ENCODE assay signal across 25 mouse cellular contexts in the genomic region with DNA sequence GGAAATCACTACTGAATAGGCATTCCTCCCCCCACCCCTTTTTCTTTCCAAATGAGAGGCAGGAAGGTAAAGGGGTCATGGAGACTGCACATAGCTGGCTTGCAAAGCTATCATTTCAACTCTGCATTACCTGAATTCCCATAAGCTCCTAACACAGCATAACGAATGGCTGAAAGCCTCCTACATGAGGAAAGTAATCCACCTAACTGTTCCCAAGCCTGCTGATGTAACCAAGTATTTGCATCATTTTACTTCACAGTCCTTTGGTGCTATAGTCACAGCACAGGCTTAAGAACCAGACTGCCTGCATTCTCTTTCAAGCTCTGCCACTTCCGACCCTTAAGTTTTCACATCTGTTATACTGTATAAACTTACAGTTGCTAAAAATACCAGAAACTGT. TPM values are rescaled to one million over a fixed set of nuclear protein-coding genes. Genes with fewer than 3 reads are reported as not detected.
DNase-seq lines count a peak whose midpoint lies in the region; ATAC-seq lines count a peak whose summit lies in the region.
"Had no signal": no experiment of that assay in that cellular context is flagged by ENCODE, and none has a peak within 500 bp of the region (broad histone marks: within the 10 kb centered on the region; RNA-seq: fewer than 3 reads in every experiment).

No protein-coding gene starts in this region.

- ATAC-seq in embryonic facial prominence, embryonic 14.5 days (ENCODE audit: low read depth) = peak; percentile 94
- no peak for ATAC-seq in midbrain, embryonic 11.5 days (ENCODE audit: low FRiP score)
- ATAC-seq in midbrain, embryonic 16.5 days = no peak
- ATAC-seq in limb, embryonic 13.5 days (ENCODE audit: low FRiP score, low read depth) = peak; percentile 24; the same call in 1 of the 2 replicates
- ATAC-seq: activated CD4-positive, CD25-positive, alpha-beta regulatory T cell, adult 4 months; CD4-positive, CD25-positive, alpha-beta regulatory T cell, adult 4 months; forebrain, embryonic 13.5 days; forebrain, embryonic 15.5 days; Patski had no signal

- 46% methylated on average over 2 of the region's 2 CpGs for WGBS in embryonic facial prominence, embryonic 14.5 days
- 67% methylated on average over 2 of the region's 2 CpGs for WGBS in embryonic facial prominence, embryonic 10.5 days
- WGBS in midbrain, embryonic 11.5 days = 71% methylated on average over 2 of the region's 2 CpGs
- WGBS in midbrain, embryonic 16.5 days = 62% methylated on average over 2 of the region's 2 CpGs
- WGBS in limb, embryonic 13.5 days = 53% methylated on average over 2 of the region's 2 CpGs

- H3K4me2 ChIP-seq in embryonic facial prominence, embryonic 14.5 days (ENCODE audit: low read depth, low read length) = no peak overlapping the region
- H3K4me2 ChIP-seq in midbrain, embryonic 11.5 days = no peak overlapping the region
- H3K4me2 ChIP-seq in midbrain, embryonic 16.5 days (ENCODE audit: low read length) = no peak overlapping the region
- no peak overlapping the region for H3K4me2 ChIP-seq in limb, embryonic 13.5 days (replicated peaks)
- H3K4me2 ChIP-seq: embryonic facial prominence, embryonic 12.5 days; forebrain, embryonic 13.5 days; forebrain, embryonic 15.5 days had no signal

- DNase-seq in embryonic facial prominence, embryonic 14.5 days (ENCODE audit: low spot score) = peak; percentile 57
- DNase-seq in embryonic facial prominence, embryonic 10.5 days (ENCODE audit: low spot score) = no peak
- DNase-seq in midbrain, embryonic 11.5 days (ENCODE audit: low spot score, missing footprints) = peak; percentile 59
- DNase-seq in embryo, embryonic 10 days (ENCODE audit: low spot score) = no peak
- DNase-seq in right cerebral cortex, postnatal 4 days = no peak
- DNase-seq: adrenal gland, adult 8-10 months; adrenal gland, postnatal 14 days; adrenal gland, postnatal 36 days; B cell, adult 2 months; cerebellum, adult 11-12 months; cerebellum, adult 2 months; cerebellum, adult 9-10 months; cerebellum, postnatal 10 days; cerebellum, postnatal 25 days; embryo, embryonic 11 days had no signal

- H3K36me3 ChIP-seq in embryonic facial prominence, embryonic 14.5 days (ENCODE audit: control insufficient read depth, insufficient read depth, low read length) = no peaks in the 10 kb centered on the region
- H3K36me3 ChIP-seq in embryonic facial prominence, embryonic 10.5 days (replicated peaks) = no peaks in the 10 kb centered on the region
- no peaks in the 10 kb centered on the region for H3K36me3 ChIP-seq in midbrain, embryonic 11.5 days (ENCODE audit: control insufficient read depth, insufficient read depth, low read length)
- no peaks in the 10 kb centered on the region for H3K36me3 ChIP-seq in midbrain, embryonic 16.5 days (ENCODE audit: control insufficient read depth, insufficient read depth, low read length)
- H3K36me3 ChIP-seq in limb, embryonic 13.5 days = no peaks in the 10 kb centered on the region
- H3K36me3 ChIP-seq: embryonic facial prominence, embryonic 12.5 days; forebrain, embryonic 15.5 days; G1E had no signal

- no peaks in the 10 kb centered on the region for H3K4me1 ChIP-seq in embryonic facial prominence, embryonic 14.5 days (ENCODE audit: control insufficient read depth, insufficient read depth, low read length)
- no peaks in the 10 kb centered on the region for H3K4me1 ChIP-seq in embryonic facial prominence, embryonic 10.5 days
- H3K4me1 ChIP-seq in midbrain, embryonic 11.5 days (ENCODE audit: control insufficient read depth, insufficient read depth, low read length) = no peaks in the 10 kb centered on the region
- H3K4me1 ChIP-seq in midbrain, embryonic 16.5 days (ENCODE audit: control insufficient read depth, insufficient read depth, low read length) = no peaks in the 10 kb centered on the region
- no peaks in the 10 kb centered on the region for H3K4me1 ChIP-seq in limb, embryonic 13.5 days
- H3K4me1 ChIP-seq: embryonic facial prominence, embryonic 12.5 days; forebrain, embryonic 13.5 days; forebrain, embryonic 15.5 days had no signal

- H3K27ac ChIP-seq in embryonic facial prominence, embryonic 14.5 days (replicated peaks; ENCODE audit: low read depth, low read length) = no peak overlapping the region
- H3K27ac ChIP-seq in embryonic facial prominence, embryonic 10.5 days (replicated peaks) = no peak overlapping the region
- no peak overlapping the region for H3K27ac ChIP-seq in midbrain, embryonic 11.5 days (ENCODE audit: low read depth, low read length)
- H3K27ac ChIP-seq in midbrain, embryonic 16.5 days (ENCODE audit: low read length) = no peak overlapping the region
- no peak overlapping the region for H3K27ac ChIP-seq in limb, embryonic 13.5 days
- H3K27ac ChIP-seq: embryonic facial prominence, embryonic 12.5 days; forebrain, embryonic 13.5 days; forebrain, embryonic 15.5 days had no signal

- no peak overlapping the region for H3K9ac ChIP-seq in embryonic facial prominence, embryonic 14.5 days (ENCODE audit: low read depth, low read length)
- no peak overlapping the region for H3K9ac ChIP-seq in midbrain, embryonic 11.5 days (ENCODE audit: low read length)
- no peak overlapping the region for H3K9ac ChIP-seq in midbrain, embryonic 16.5 days (ENCODE audit: low read depth, low read length)
- H3K9ac ChIP-seq in limb, embryonic 13.5 days = no peak overlapping the region
- H3K9ac ChIP-seq: embryonic facial prominence, embryonic 12.5 days; forebrain, embryonic 13.5 days; forebrain, embryonic 15.5 days had no signal

- no peaks in the 10 kb centered on the region for H3K27me3 ChIP-seq in embryonic facial prominence, embryonic 14.5 days (replicated peaks; ENCODE audit: control insufficient read depth, insufficient read depth, low read length)
- H3K27me3 ChIP-seq in embryonic facial prominence, embryonic 10.5 days (replicated peaks; ENCODE audit: low read depth, poor library complexity, severe bottlenecking) = no peaks in the 10 kb centered on the region
- no peaks in the 10 kb centered on the region for H3K27me3 ChIP-seq in midbrain, embryonic 11.5 days (ENCODE audit: control insufficient read depth, insufficient read depth, low read length)
- no peaks in the 10 kb centered on the region for H3K27me3 ChIP-seq in midbrain, embryonic 16.5 days (ENCODE audit: control insufficient read depth, insufficient read depth, low read depth, low read length)
- no peaks in the 10 kb centered on the region for H3K27me3 ChIP-seq in limb, embryonic 13.5 days
- H3K27me3 ChIP-seq: CH12.LX; embryonic facial prominence, embryonic 12.5 days; forebrain, embryonic 13.5 days; forebrain, embryonic 15.5 days had no signal

- no peaks in the 10 kb centered on the region for H3K9me3 ChIP-seq in embryonic facial prominence, embryonic 14.5 days (ENCODE audit: control insufficient read depth, low read length)
- no peaks in the 10 kb centered on the region for H3K9me3 ChIP-seq in embryonic facial prominence, embryonic 10.5 days
- H3K9me3 ChIP-seq in midbrain, embryonic 11.5 days (ENCODE audit: control insufficient read depth, low read length) = no peaks in the 10 kb centered on the region
- no peaks in the 10 kb centered on the region for H3K9me3 ChIP-seq in midbrain, embryonic 16.5 days (replicated peaks; ENCODE audit: control insufficient read depth, low read length, poor library complexity, severe bottlenecking)
- H3K9me3 ChIP-seq in limb, embryonic 13.5 days = no peaks in the 10 kb centered on the region
- H3K9me3 ChIP-seq: embryonic facial prominence, embryonic 12.5 days; forebrain, embryonic 13.5 days; forebrain, embryonic 15.5 days; G1E had no signal

- H3K4me3 ChIP-seq in embryonic facial prominence, embryonic 14.5 days (ENCODE audit: low read depth, low read length) = no peak overlapping the region
- no peak overlapping the region for H3K4me3 ChIP-seq in embryonic facial prominence, embryonic 10.5 days
- H3K4me3 ChIP-seq in midbrain, embryonic 11.5 days (ENCODE audit: low read depth, low read length) = no peak overlapping the region
- H3K4me3 ChIP-seq in midbrain, embryonic 16.5 days (ENCODE audit: low read depth, low read length) = no peak overlapping the region
- no peak overlapping the region for H3K4me3 ChIP-seq in limb, embryonic 13.5 days
- H3K4me3 ChIP-seq: embryonic facial prominence, embryonic 12.5 days; forebrain, embryonic 13.5 days; forebrain, embryonic 15.5 days had no signal

RNA-seq across cellular contexts. Expression of a gene that starts 22.3 kb away (rescaled TPM):
- polyA plus RNA-seq in embryonic facial prominence, embryonic 14.5 days (2014; fragmentation: Nextera tagmentation; extraction: Ambion mirVana) = 13.2 and 13.7 TPM in 2 replicates
- 10.0 and 15.7 TPM in 2 replicates for polyA plus RNA-seq in embryonic facial prominence, embryonic 10.5 days (2016; fragmentation: Nextera tagmentation; extraction: Ambion mirVana)
- polyA plus RNA-seq in midbrain, embryonic 11.5 days (2014; fragmentation: Nextera tagmentation; extraction: Ambion mirVana) = 163 and 190 TPM in 2 replicates
- 649 and 676 TPM in 2 replicates for polyA plus RNA-seq in midbrain, embryonic 16.5 days (2015; fragmentation: Nextera tagmentation; extraction: Ambion mirVana)
- polyA plus RNA-seq in limb, embryonic 13.5 days (2015; fragmentation: Nextera tagmentation; extraction: Ambion mirVana) = 3.9 and 5.2 TPM in 2 replicates
- polyA plus RNA-seq: CD4-positive, CD25-positive, alpha-beta regulatory T cell, adult 4 months; G1E; Patski had no signal

RNA-seq across cellular contexts. Expression of a gene that starts 45.3 kb away (rescaled TPM):
- 1.0 and 1.5 TPM in 2 replicates for polyA plus RNA-seq in embryonic facial prominence, embryonic 14.5 days (2014; fragmentation: Nextera tagmentation; extraction: Ambion mirVana)
- 1.8 and 2.1 TPM in 2 replicates for polyA plus RNA-seq in embryonic facial prominence, embryonic 10.5 days (2016; fragmentation: Nextera tagmentation; extraction: Ambion mirVana)
- polyA plus RNA-seq in midbrain, embryonic 11.5 days (2014; fragmentation: Nextera tagmentation; extraction: Ambion mirVana) = 3.0 and 5.6 TPM in 2 replicates
- 19.4 and 22.3 TPM in 2 replicates for polyA plus RNA-seq in midbrain, embryonic 16.5 days (2015; fragmentation: Nextera tagmentation; extraction: Ambion mirVana)
- 1.2 and 1.3 TPM in 2 replicates for polyA plus RNA-seq in limb, embryonic 13.5 days (2015; fragmentation: Nextera tagmentation; extraction: Ambion mirVana)
- polyA plus RNA-seq: CD4-positive, CD25-positive, alpha-beta regulatory T cell, adult 4 months; G1E had no signal

Comparison
In these comparisons a context has a peak if more than half of its experiments do, and no peak if none do; other contexts are left out.
1. DNase-seq: peak in embryonic facial prominence, embryonic 14.5 days (single experiment) and midbrain, embryonic 11.5 days (single experiment); none in embryonic facial prominence, embryonic 10.5 days (single experiment), embryo, embryonic 10 days (single experiment) and right cerebral cortex, postnatal 4 days (single experiment).
2. ATAC-seq: peak in embryonic facial prominence, embryonic 14.5 days (single experiment) and limb, embryonic 13.5 days (single experiment); none in midbrain, embryonic 11.5 days (single experiment) and midbrain, embryonic 16.5 days (single experiment).